Mouse (Mus musculus): ENCODE measurements around the gene Igfbp4. TPM values are rescaled to one million over a fixed set of nuclear protein-coding genes. Genes with fewer than 3 reads are reported as not detected.
A peak's percentile ranks its signal among the peaks of the same experiment; 100 is the strongest.

Igfbp4 gene
- polyA plus RNA-seq, 2 experiments = 942 to 1,086 TPM

- Histone ChIP-seq H3K4me1 (ENCODE audit: control insufficient read depth, insufficient read depth, low read length) (peaks cover 27% of the 10 kb centered on the region), H3K9ac (ENCODE audit: low read depth, low read length, severe bottlenecking) (no peak overlapping the region), H3K27ac (replicated peaks; ENCODE audit: low read depth, low read length) (peak overlapping the region; percentile 67), H3K27me3 (ENCODE audit: control insufficient read depth, insufficient read depth, low read length) (no peaks in the 10 kb centered on the region), H3K36me3 (ENCODE audit: control insufficient read depth, insufficient read depth, low read length) (no peaks in the 10 kb centered on the region), H3K4me3 (replicated peaks; ENCODE audit: low read length) (no peak overlapping the region), H3K9me3 (ENCODE audit: control insufficient read depth, low read length) (no peaks in the 10 kb centered on the region), H3K4me2 (replicated peaks; ENCODE audit: low read depth, low read length, severe bottlenecking) (no peak overlapping the region)
- DNase-seq (ENCODE audit: low spot score) (peak; percentile 43), ATAC-seq (ENCODE audit: low FRiP score, low read depth) (no peak)
- 25% methylated on average over 4 of the region's 4 CpGs for WGBS
- no peak for TF ChIP-seq POLR2A (IDR thresholded peaks at IDR 0.05; ENCODE audit: borderline replicate concordance, extremely low read depth, insufficient read depth, insufficient read length)
These were observed 54.7 kb downstream of the Igfbp4 start for GRCm38 (mm10) chr11:99095759-99096158.

- H3K4me1 ChIP-seq (ENCODE audit: control insufficient read depth, insufficient read depth, low read length) = peaks cover 27% of the 10 kb centered on the region
- DNase-seq (ENCODE audit: low spot score) = peak; percentile 9
- no peak overlapping the region for H3K4me3 ChIP-seq (replicated peaks; ENCODE audit: low read length)
- ATAC-seq (ENCODE audit: low FRiP score, low read depth) = peak; percentile 41; the same call in 1 of the 2 replicates
- no peaks in the 10 kb centered on the region for H3K36me3 ChIP-seq (ENCODE audit: control insufficient read depth, insufficient read depth, low read length)
- 30% methylated on average over 4 of the region's 4 CpGs for WGBS
- H3K4me2 ChIP-seq (replicated peaks; ENCODE audit: low read depth, low read length, severe bottlenecking) = no peak overlapping the region
- no peaks in the 10 kb centered on the region for H3K9me3 ChIP-seq (ENCODE audit: control insufficient read depth, low read length)
- H3K27me3 ChIP-seq (ENCODE audit: control insufficient read depth, insufficient read depth, low read length) = no peaks in the 10 kb centered on the region
- no peak overlapping the region for H3K9ac ChIP-seq (ENCODE audit: low read depth, low read length, severe bottlenecking)
- H3K27ac ChIP-seq (replicated peaks; ENCODE audit: low read depth, low read length) = peak overlapping the region; percentile 63
- TF ChIP-seq POLR2A (IDR thresholded peaks at IDR 0.05; ENCODE audit: borderline replicate concordance, extremely low read depth, insufficient read depth, insufficient read length) = no peak
These were observed 55.4 kb downstream of the Igfbp4 start for GRCm38 (mm10) chr11:99096417-99096816.

- Histone ChIP-seq H3K4me1 (ENCODE audit: control insufficient read depth, insufficient read depth, low read length) (peaks cover 27% of the 10 kb centered on the region), H3K4me2 (replicated peaks; ENCODE audit: low read depth, low read length, severe bottlenecking) (no peak overlapping the region), H3K27ac (replicated peaks; ENCODE audit: low read depth, low read length) (peak overlapping the region; percentile 23; the same call in 1 of the 2 replicates), H3K9ac (ENCODE audit: low read depth, low read length, severe bottlenecking) (no peak overlapping the region), H3K4me3 (replicated peaks; ENCODE audit: low read length) (no peak overlapping the region), H3K36me3 (ENCODE audit: control insufficient read depth, insufficient read depth, low read length) (no peaks in the 10 kb centered on the region), H3K27me3 (ENCODE audit: control insufficient read depth, insufficient read depth, low read length) (no peaks in the 10 kb centered on the region), H3K9me3 (ENCODE audit: control insufficient read depth, low read length) (no peaks in the 10 kb centered on the region)
- DNase-seq (ENCODE audit: low spot score) (no peak), ATAC-seq (ENCODE audit: low FRiP score, low read depth) (peak; percentile 38; the same call in 1 of the 2 replicates)
- WGBS = 30% methylated on average over 8 of the region's 8 CpGs
- no peak for TF ChIP-seq POLR2A (IDR thresholded peaks at IDR 0.05; ENCODE audit: borderline replicate concordance, extremely low read depth, insufficient read depth, insufficient read length)
These were observed 56.1 kb downstream of the Igfbp4 start for GRCm38 (mm10) chr11:99096996-99097774.

DNA sequence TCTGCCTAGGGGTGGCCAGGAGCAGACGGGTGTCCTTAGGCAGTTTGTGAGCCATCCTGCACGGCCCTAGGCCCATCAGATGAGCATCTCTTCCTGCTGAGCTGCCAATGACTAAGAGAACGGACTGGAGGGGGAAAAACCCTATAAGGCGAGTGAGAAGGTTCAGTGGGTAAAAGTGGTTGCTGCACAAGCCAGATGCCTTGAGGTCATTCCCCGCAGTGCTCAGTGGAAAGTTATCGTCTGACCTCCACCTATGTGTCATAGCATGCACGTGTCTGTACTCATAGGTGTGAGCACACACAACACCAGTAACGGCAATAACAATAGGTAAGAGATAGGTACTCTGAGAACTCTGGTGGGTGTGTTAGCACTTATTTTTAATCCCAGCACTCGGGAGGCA, 57.9 kb downstream of the Igfbp4 start:
- ATAC-seq (ENCODE audit: low FRiP score, low read depth) = no peak
- Histone ChIP-seq H3K4me2 (replicated peaks; ENCODE audit: low read depth, low read length, severe bottlenecking) (no peak overlapping the region), H3K4me3 (replicated peaks; ENCODE audit: low read length) (no peak overlapping the region), H3K4me1 (ENCODE audit: control insufficient read depth, insufficient read depth, low read length) (peaks cover 27% of the 10 kb centered on the region), H3K9ac (ENCODE audit: low read depth, low read length, severe bottlenecking) (no peak overlapping the region), H3K9me3 (ENCODE audit: control insufficient read depth, low read length) (no peaks in the 10 kb centered on the region), H3K27me3 (ENCODE audit: control insufficient read depth, insufficient read depth, low read length) (no peaks in the 10 kb centered on the region), H3K36me3 (ENCODE audit: control insufficient read depth, insufficient read depth, low read length) (no peaks in the 10 kb centered on the region), H3K27ac (replicated peaks; ENCODE audit: low read depth, low read length) (0 out of 2 replicates have a peak overlapping the region, but pooled peaks have one; percentile 28)
- TF ChIP-seq POLR2A (IDR thresholded peaks at IDR 0.05; ENCODE audit: borderline replicate concordance, extremely low read depth, insufficient read depth, insufficient read length) = no peak
- DNase-seq (ENCODE audit: low spot score) = no peak
- WGBS = 90% methylated on average over 9 of the region's 9 CpGs

GRCm38 (mm10) chr11:99099516-99099915, 58.5 kb downstream of the Igfbp4 start:
- no peak for ATAC-seq (ENCODE audit: low FRiP score, low read depth)
- no peak for DNase-seq (ENCODE audit: low spot score)
- Histone ChIP-seq H3K4me3 (replicated peaks; ENCODE audit: low read length) (no peak overlapping the region), H3K9ac (ENCODE audit: low read depth, low read length, severe bottlenecking) (no peak overlapping the region), H3K27me3 (ENCODE audit: control insufficient read depth, insufficient read depth, low read length) (no peaks in the 10 kb centered on the region), H3K9me3 (ENCODE audit: control insufficient read depth, low read length) (no peaks in the 10 kb centered on the region), H3K4me1 (ENCODE audit: control insufficient read depth, insufficient read depth, low read length) (peaks cover 27% of the 10 kb centered on the region), H3K27ac (replicated peaks; ENCODE audit: low read depth, low read length) (0 out of 2 replicates have a peak overlapping the region, but pooled peaks have one; percentile 7), H3K36me3 (ENCODE audit: control insufficient read depth, insufficient read depth, low read length) (no peaks in the 10 kb centered on the region), H3K4me2 (replicated peaks; ENCODE audit: low read depth, low read length, severe bottlenecking) (no peak overlapping the region)
- TF ChIP-seq POLR2A (IDR thresholded peaks at IDR 0.05; ENCODE audit: borderline replicate concordance, extremely low read depth, insufficient read depth, insufficient read length) = no peak
- 75% methylated on average over 7 of the region's 7 CpGs for WGBS
